In genomic region chr1:75159540-75160255, GRCm38 (mm10) we compare ENCODE assay signal across 30 mouse cellular contexts. TPM values are rescaled to one million over a fixed set of nuclear protein-coding genes. Genes with fewer than 3 reads are reported as not detected.
DNase-seq lines count a peak whose midpoint lies in the region; ATAC-seq and TF ChIP-seq lines count a peak whose summit lies in the region.
"Had no signal": no experiment of that assay in that cellular context is flagged by ENCODE, and none has a peak within 500 bp of the region (broad histone marks: within the 10 kb centered on the region; RNA-seq: fewer than 3 reads in every experiment).

No protein-coding gene starts in this region.

- H3K9ac ChIP-seq in liver, embryonic 12.5 days = peak overlapping the region; percentile 50; the same call in 1 of the 2 replicates
- H3K9ac ChIP-seq in liver, postnatal 0 days (replicated peaks) = no peak overlapping the region
- H3K9ac ChIP-seq in hindbrain, embryonic 11.5 days (ENCODE audit: low read depth, low read length) = no peak overlapping the region
- H3K9ac ChIP-seq: embryonic facial prominence, embryonic 13.5 days; forebrain, embryonic 13.5 days; hindbrain, embryonic 12.5 days; intestine, embryonic 15.5 days; limb, embryonic 12.5 days had no signal

- H3K9me3 ChIP-seq in G1E (replicated peaks) = no peaks in the 10 kb centered on the region
- no peaks in the 10 kb centered on the region for H3K9me3 ChIP-seq in liver, embryonic 12.5 days (replicated peaks)
- H3K9me3 ChIP-seq in liver, postnatal 0 days (ENCODE audit: low read length) = no peaks in the 10 kb centered on the region
- H3K9me3 ChIP-seq in hindbrain, embryonic 11.5 days (ENCODE audit: control insufficient read depth, low read length) = no peaks in the 10 kb centered on the region
- H3K9me3 ChIP-seq: embryonic facial prominence, embryonic 13.5 days; forebrain, embryonic 13.5 days; hindbrain, embryonic 12.5 days; intestine, embryonic 15.5 days; limb, embryonic 12.5 days had no signal

- H3K4me1 ChIP-seq in G1E (ENCODE audit: insufficient read depth, low read depth, low read length) = peaks cover 58% of the 10 kb centered on the region
- peaks cover 2% of the 10 kb centered on the region for H3K4me1 ChIP-seq in bone marrow, adult 2 months (ENCODE audit: control insufficient read depth, insufficient read depth, low read length)
- peaks cover 50% of the 10 kb centered on the region for H3K4me1 ChIP-seq in liver, embryonic 12.5 days
- H3K4me1 ChIP-seq in liver, postnatal 0 days (ENCODE audit: insufficient read depth) = peaks cover 10% of the 10 kb centered on the region
- H3K4me1 ChIP-seq in hindbrain, embryonic 11.5 days (replicated peaks; ENCODE audit: control insufficient read depth, insufficient read depth, low read length) = no peaks in the 10 kb centered on the region
- H3K4me1 ChIP-seq: embryonic facial prominence, embryonic 13.5 days; forebrain, embryonic 13.5 days; hindbrain, embryonic 12.5 days; intestine, embryonic 15.5 days; limb, embryonic 12.5 days had no signal

- peak overlapping the region; percentile 34; the same call in 1 of the 2 replicates for H3K4me3 ChIP-seq in G1E (ENCODE audit: low read depth, low read length)
- no peak overlapping the region for H3K4me3 ChIP-seq in bone marrow, adult 2 months (replicated peaks; ENCODE audit: control insufficient read depth, low read depth, low read length)
- no peak overlapping the region for H3K4me3 ChIP-seq in liver, embryonic 12.5 days
- no peak overlapping the region for H3K4me3 ChIP-seq in liver, postnatal 0 days (ENCODE audit: low read depth, low read length)
- no peak overlapping the region for H3K4me3 ChIP-seq in hindbrain, embryonic 11.5 days (ENCODE audit: low read depth, low read length)
- H3K4me3 ChIP-seq: embryonic facial prominence, embryonic 13.5 days; forebrain, embryonic 13.5 days; hindbrain, embryonic 12.5 days; intestine, embryonic 15.5 days; limb, embryonic 12.5 days had no signal

- WGBS in bone marrow, adult 2 months = 64% methylated on average over 5 of the region's 5 CpGs
- 27% methylated on average over 5 of the region's 5 CpGs for WGBS in liver, embryonic 12.5 days (ENCODE audit: insufficient replicate concordance)
- WGBS in liver, postnatal 0 days (ENCODE audit: insufficient replicate concordance) = 50% methylated on average over 5 of the region's 5 CpGs
- 72% methylated on average over 5 of the region's 5 CpGs for WGBS in hindbrain, embryonic 11.5 days

- no peak for TF ChIP-seq POLR2A in bone marrow, adult 2 months (IDR thresholded peaks at IDR 0.05; ENCODE audit: borderline replicate concordance, control insufficient read depth, low read depth, low read length)

- peak overlapping the region; percentile 44 for H3K4me2 ChIP-seq in liver, embryonic 12.5 days
- peak overlapping the region; percentile 42; the same call in 1 of the 2 replicates for H3K4me2 ChIP-seq in liver, postnatal 0 days (ENCODE audit: low read depth, low read length)
- no peak overlapping the region for H3K4me2 ChIP-seq in hindbrain, embryonic 11.5 days (replicated peaks; ENCODE audit: low read depth, low read length)
- H3K4me2 ChIP-seq: embryonic facial prominence, embryonic 13.5 days; forebrain, embryonic 13.5 days; hindbrain, embryonic 12.5 days; intestine, embryonic 15.5 days; limb, embryonic 12.5 days; midbrain, embryonic 11.5 days had no signal

- TF ChIP-seq CTCF in G1E (IDR thresholded peaks at IDR 0.05; ENCODE audit: low read depth, low read length) = no peak
- no peak for TF ChIP-seq CTCF in bone marrow, adult 2 months (IDR thresholded peaks at IDR 0.05; ENCODE audit: control insufficient read depth, insufficient read depth, low read length)
- TF ChIP-seq CTCF in liver, postnatal 0 days (IDR thresholded peaks at IDR 0.05; ENCODE audit: low read depth) = no peak

- no peaks in the 10 kb centered on the region for H3K27me3 ChIP-seq in G1E (ENCODE audit: insufficient read depth, low read length)
- no peaks in the 10 kb centered on the region for H3K27me3 ChIP-seq in liver, embryonic 12.5 days (replicated peaks)
- H3K27me3 ChIP-seq in liver, postnatal 0 days (ENCODE audit: insufficient read depth, low read length) = no peaks in the 10 kb centered on the region
- no peaks in the 10 kb centered on the region for H3K27me3 ChIP-seq in hindbrain, embryonic 11.5 days (ENCODE audit: control insufficient read depth, insufficient read depth, low read length)
- H3K27me3 ChIP-seq: embryonic facial prominence, embryonic 13.5 days; forebrain, embryonic 13.5 days; hindbrain, embryonic 12.5 days; intestine, embryonic 15.5 days had no signal

- peak overlapping the region; percentile 52; the same call in 1 of the 2 replicates for H3K27ac ChIP-seq in bone marrow, adult 2 months (ENCODE audit: control insufficient read depth, insufficient read depth, low read depth, low read length, poor library complexity)
- H3K27ac ChIP-seq in liver, embryonic 12.5 days = peak overlapping the region; percentile 93
- H3K27ac ChIP-seq in liver, postnatal 0 days (ENCODE audit: low read depth) = peak overlapping the region; percentile 59
- no peak overlapping the region for H3K27ac ChIP-seq in hindbrain, embryonic 11.5 days (ENCODE audit: low read depth, low read length)
- H3K27ac ChIP-seq: embryonic facial prominence, embryonic 13.5 days; forebrain, embryonic 13.5 days; hindbrain, embryonic 12.5 days; hindbrain, postnatal 0 days; intestine, embryonic 15.5 days; kidney, postnatal 0 days; limb, embryonic 12.5 days had no signal

- DNase-seq in G1E (ENCODE audit: low spot score) = peak; percentile 50
- DNase-seq in liver, postnatal 0 days = no peak
- no peak for DNase-seq in hindbrain, embryonic 11.5 days (ENCODE audit: low spot score)
- no peak for DNase-seq in cerebellum, adult 18-20 months
- DNase-seq in adrenal gland, adult (ENCODE audit: inconsistent age in 2 of 2, low spot score in 1 of 2) = no peak
- DNase-seq: adrenal gland, adult 8-10 months; cerebellum, adult 11 months; cerebellum, adult 9-11 months; gastrocnemius, postnatal 14 days; kidney, adult 2 months; kidney, postnatal 4 days; layer of hippocampus, postnatal 36 days; lung, adult 18-20 months; lung, postnatal 14 days; right cerebral cortex, adult 18-20 months; spleen, adult 18-20 months had no signal

- peak; percentile 77 for ATAC-seq in G1E (ENCODE audit: extremely low read depth, insufficient number of reproducible peaks, low FRiP score, poor library complexity, severe bottlenecking)
- ATAC-seq in liver, embryonic 12.5 days = peak; percentile 94
- ATAC-seq in liver, postnatal 0 days = peak; percentile 78
- no peak for ATAC-seq in hindbrain, embryonic 11.5 days (ENCODE audit: low FRiP score)
- ATAC-seq: activated CD4-positive, CD25-positive, alpha-beta regulatory T cell, adult 4 months; forebrain, embryonic 13.5 days; hindbrain, postnatal 0 days; intestine, embryonic 15.5 days; midbrain, embryonic 16.5 days had no signal

- TF ChIP-seq EP300 in liver, postnatal 0 days (IDR thresholded peaks at IDR 0.05; ENCODE audit: low read depth) = peak; percentile 91

- no peaks in the 10 kb centered on the region for H3K36me3 ChIP-seq in G1E (replicated peaks)
- no peaks in the 10 kb centered on the region for H3K36me3 ChIP-seq in liver, embryonic 12.5 days
- no peaks in the 10 kb centered on the region for H3K36me3 ChIP-seq in liver, postnatal 0 days (replicated peaks; ENCODE audit: insufficient read depth, low read length)
- H3K36me3 ChIP-seq in hindbrain, embryonic 11.5 days (ENCODE audit: control insufficient read depth, insufficient read depth, low read length) = no peaks in the 10 kb centered on the region
- H3K36me3 ChIP-seq: embryonic facial prominence, embryonic 13.5 days; hindbrain, embryonic 12.5 days; intestine, embryonic 15.5 days; limb, embryonic 12.5 days had no signal

RNA-seq across cellular contexts. Expression of gene Zfand2b, which starts 8.7 kb away (rescaled TPM):
- 45.8 and 58.0 TPM in 2 replicates for total RNA-seq in G1E (2014; fragmentation: Nextera tagmentation)
- total RNA-seq in G1E (2017) = 47.7 and 53.7 TPM in 2 replicates
- polyA plus RNA-seq in G1E (2012) = 21.0 and 24.2 TPM in 2 replicates
- polyA plus RNA-seq in bone marrow, adult 2 months (2011; ENCODE audit: insufficient read depth, insufficient read length, low replicate concordance, missing spikeins) = 28.5 and 49.8 TPM in 2 replicates
- 43.5 and 46.3 TPM in 2 replicates for polyA plus RNA-seq in liver, embryonic 12.5 days (2016; fragmentation: Nextera tagmentation; extraction: Ambion mirVana)
- polyA plus RNA-seq in liver, postnatal 0 days (2015; fragmentation: Nextera tagmentation; extraction: Ambion mirVana) = 32.7 and 34.7 TPM in 2 replicates
- polyA plus RNA-seq in hindbrain, embryonic 11.5 days (2014; fragmentation: Nextera tagmentation; extraction: Ambion mirVana) = 37.4 and 37.7 TPM in 2 replicates

RNA-seq across cellular contexts. Expression of gene Retreg2, which starts 17.1 kb away (rescaled TPM):
- total RNA-seq in G1E (2014; fragmentation: Nextera tagmentation) (85.7 and 93.8 TPM in 2 replicates), G1E (2017) (111 and 120 TPM in 2 replicates)
- 101 and 112 TPM in 2 replicates for polyA plus RNA-seq in G1E (2012)
- polyA plus RNA-seq in bone marrow, adult 2 months (2011; ENCODE audit: insufficient read depth, insufficient read length, low replicate concordance, missing spikeins) = 71.5 and 92.9 TPM in 2 replicates
- polyA plus RNA-seq in liver, embryonic 12.5 days (2016; fragmentation: Nextera tagmentation; extraction: Ambion mirVana) = 69.4 and 73.5 TPM in 2 replicates
- 51.2 and 54.9 TPM in 2 replicates for polyA plus RNA-seq in liver, postnatal 0 days (2015; fragmentation: Nextera tagmentation; extraction: Ambion mirVana)
- polyA plus RNA-seq in hindbrain, embryonic 11.5 days (2014; fragmentation: Nextera tagmentation; extraction: Ambion mirVana) = 50.3 and 58.4 TPM in 2 replicates

RNA-seq across cellular contexts. Expression of gene Cnppd1, which starts 17.2 kb away (rescaled TPM):
- 77.3 and 93.4 TPM in 2 replicates for total RNA-seq in G1E (2014; fragmentation: Nextera tagmentation)
- total RNA-seq in G1E (2017) = 140 and 143 TPM in 2 replicates
- polyA plus RNA-seq in G1E (2012) = 83.2 and 105 TPM in 2 replicates
- 55.3 and 100 TPM in 2 replicates for polyA plus RNA-seq in bone marrow, adult 2 months (2011; ENCODE audit: insufficient read depth, insufficient read length, low replicate concordance, missing spikeins)
- polyA plus RNA-seq in liver, embryonic 12.5 days (2016; fragmentation: Nextera tagmentation; extraction: Ambion mirVana) = 53.2 and 54.0 TPM in 2 replicates
- polyA plus RNA-seq in liver, postnatal 0 days (2015; fragmentation: Nextera tagmentation; extraction: Ambion mirVana) = 43.8 and 47.4 TPM in 2 replicates
- 47.4 and 49.0 TPM in 2 replicates for polyA plus RNA-seq in hindbrain, embryonic 11.5 days (2014; fragmentation: Nextera tagmentation; extraction: Ambion mirVana)

RNA-seq across cellular contexts. Expression of gene Abcb6, which starts 20.5 kb away (rescaled TPM):
- total RNA-seq in G1E (2014; fragmentation: Nextera tagmentation) = 19.5 and 132 TPM in 2 replicates
- total RNA-seq in G1E (2017) = 25.0 and 28.1 TPM in 2 replicates
- 5.4 and 9.5 TPM in 2 replicates for polyA plus RNA-seq in G1E (2012)
- 151 and 182 TPM in 2 replicates for polyA plus RNA-seq in bone marrow, adult 2 months (2011; ENCODE audit: insufficient read depth, insufficient read length, low replicate concordance, missing spikeins)
- 82.0 and 86.2 TPM in 2 replicates for polyA plus RNA-seq in liver, embryonic 12.5 days (2016; fragmentation: Nextera tagmentation; extraction: Ambion mirVana)
- polyA plus RNA-seq in liver, postnatal 0 days (2015; fragmentation: Nextera tagmentation; extraction: Ambion mirVana) = 38.1 and 41.5 TPM in 2 replicates
- polyA plus RNA-seq in hindbrain, embryonic 11.5 days (2014; fragmentation: Nextera tagmentation; extraction: Ambion mirVana) = 21.8 and 23.9 TPM in 2 replicates

RNA-seq across cellular contexts. Expression of gene Slc23a3, which starts 26.0 kb away (rescaled TPM):
- 0.83 and 1.5 TPM in 2 replicates for total RNA-seq in G1E (2014; fragmentation: Nextera tagmentation)
- 0.22 and 0.29 TPM in 2 replicates for total RNA-seq in G1E (2017)
- polyA plus RNA-seq in G1E (2012) = 0.03 TPM in 1 of 2 replicates, not detected in the other
- polyA plus RNA-seq in bone marrow, adult 2 months (2011; ENCODE audit: insufficient read depth, insufficient read length, low replicate concordance, missing spikeins) = 1.7 TPM in 1 of 2 replicates, not detected in the other
- 0.36 and 1.1 TPM in 2 replicates for polyA plus RNA-seq in liver, embryonic 12.5 days (2016; fragmentation: Nextera tagmentation; extraction: Ambion mirVana)
- polyA plus RNA-seq in liver, postnatal 0 days (2015; fragmentation: Nextera tagmentation; extraction: Ambion mirVana) = 2.3 and 2.8 TPM in 2 replicates
- polyA plus RNA-seq in hindbrain, embryonic 11.5 days (2014; fragmentation: Nextera tagmentation; extraction: Ambion mirVana) = not detected in 2 replicates
- total RNA-seq: common myeloid progenitor, adult 5-6 weeks; hindbrain, postnatal 0 days had no signal
- polyA plus RNA-seq: hindbrain, postnatal 0 days; limb, embryonic 12.5 days; midbrain, embryonic 11.5 days; midbrain, embryonic 16.5 days; neural tube, embryonic 11.5 days had no signal
